Mouse (Mus musculus) olfactory bulb, adult 2 months (tissue): ENCODE data around the gene B4galt5.

ENCODE experiments used
- CTCF ChIP-seq: fragments of 200-500 bp; IDR thresholded peaks from 2 replicates; pipeline ENCODE4 v1.5.1; 2012; ENCODE audit warnings: low read depth, mild to moderate bottlenecking, low read length, moderate library complexity; ENCODE audit not compliant: insufficient read depth
- POLR2A ChIP-seq: fragments of 200-500 bp; IDR thresholded peaks from 2 replicates; pipeline ENCODE4 v1.6.1; 2012; ENCODE audit warnings: mild to moderate bottlenecking, low read depth, low read length, moderate library complexity; ENCODE audit not compliant: insufficient read depth

DNA sequence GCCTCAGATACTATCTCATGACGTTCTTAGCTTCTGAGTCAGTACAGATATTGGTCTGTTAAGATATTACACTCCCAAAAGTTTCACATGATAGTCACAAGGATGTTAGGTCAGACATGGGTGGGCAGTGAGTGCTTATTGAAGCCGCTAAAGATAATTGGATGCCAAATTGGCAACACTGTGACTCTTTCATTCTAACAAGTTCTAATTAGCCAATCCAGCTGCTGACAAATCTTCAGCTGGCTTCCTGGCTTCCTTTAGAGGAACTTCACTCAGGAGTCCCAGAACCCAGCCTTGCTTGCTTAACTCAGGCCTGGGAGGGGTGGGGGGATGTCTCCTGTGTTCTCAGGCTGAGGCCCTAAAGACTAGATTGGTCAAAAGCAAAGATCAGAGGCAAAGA lies 9.5 kb upstream of the B4galt5 start:
- no peak for TF ChIP-seq CTCF
- TF ChIP-seq POLR2A: no peak
